Mouse (Mus musculus) hindbrain, embryonic 14.5 days (tissue): ENCODE measurements at regions not wholly inside any gene's neighbourhood (a gene's known extent, or its start where the extent isn't known, plus 50 kb on each side); places are given as distances from the start of the nearest gene placed in this dataset.

ENCODE experiments used
- ATAC-seq: fragments of 200-750 bp; cut with Nextera tagmentation; 2 replicates; pipeline ENCODE4 v1.8.0; 2017; ENCODE audit warnings: moderate number of reproducible peaks, mild to moderate bottlenecking, moderate TSS enrichment, moderate library complexity; ENCODE audit not compliant: low FRiP score
- DNase-seq: peaks from one replicate; pipeline ENCODE4 v3.0.0-alpha.2; 2015; ENCODE audit warnings: low spot score
- H3K27ac ChIP-seq: fragments of 300-500 bp; sonication (generic); 2 replicates; pipeline ENCODE4 v1.5.1; 2014; ENCODE audit warnings: mild to moderate bottlenecking, moderate library complexity
- H3K27me3 ChIP-seq: fragments of 300-500 bp; sonication (generic); 2 replicates; pipeline ENCODE4 v1.6.1; 2014; ENCODE audit warnings: mild to moderate bottlenecking, low read length, mixed read lengths; ENCODE audit not compliant: control insufficient read depth, insufficient read depth
- H3K36me3 ChIP-seq: fragments of 300-500 bp; sonication (generic); replicated peaks from 2 replicates; pipeline ENCODE4 v1.6.1; 2014; ENCODE audit not compliant: control insufficient read depth, insufficient read depth
- H3K4me1 ChIP-seq: fragments of 300-500 bp; sonication (generic); replicated peaks from 2 replicates; pipeline ENCODE4 v1.6.1; 2014; ENCODE audit warnings: antibody characterized with exemption, low read length, mixed read lengths; ENCODE audit not compliant: control insufficient read depth, insufficient read depth
- H3K4me2 ChIP-seq: fragments of 300-500 bp; sonication (generic); replicated peaks from 2 replicates; pipeline ENCODE4 v1.6.1; 2014; ENCODE audit warnings: mild to moderate bottlenecking, moderate library complexity
- H3K4me3 ChIP-seq: fragments of 300-500 bp; sonication (generic); replicated peaks from 2 replicates; pipeline ENCODE4 v1.5.1; 2014; ENCODE audit warnings: mild to moderate bottlenecking, low read length
- H3K9ac ChIP-seq: fragments of 300-500 bp; sonication (generic); 2 replicates; pipeline ENCODE4 v1.6.1; 2014
- H3K9me3 ChIP-seq: fragments of 300-500 bp; sonication (generic); 2 replicates; pipeline ENCODE4 v1.6.1; 2016; ENCODE audit warnings: low read length; ENCODE audit not compliant: control insufficient read depth
- WGBS: fragments of 180-500 bp; shearing (Covaris S2); extraction: QIAGEN DNeasy Blood & Tissue Kit; methylation state at CpG from one replicate; pipeline ENCODE4 v1.1.7; 2014; 5-methylcytosine and 5-hydroxymethylcytosine counted together

DNA sequence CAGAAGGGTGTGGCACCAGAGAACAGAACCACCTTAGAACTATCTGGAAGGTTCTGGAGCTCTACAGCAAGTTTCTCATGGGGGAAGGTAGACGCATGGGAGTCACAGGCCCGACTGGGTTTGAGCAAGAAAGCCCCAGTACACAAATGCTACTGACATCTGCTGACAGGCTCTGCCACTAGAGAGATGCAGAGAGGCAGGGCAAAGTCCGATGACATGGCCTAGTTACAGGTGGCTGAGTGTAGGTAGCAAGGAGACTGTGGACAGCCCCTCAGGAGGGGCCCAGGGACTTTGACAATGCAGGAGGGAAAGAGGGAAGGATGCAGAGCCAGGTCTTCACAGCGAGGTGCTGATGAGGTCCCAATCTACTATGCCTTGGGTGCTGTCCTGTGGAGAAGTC is 305.3 kb upstream of the Dio3 start:
- Histone ChIP-seq H3K4me3 (no peak overlapping the region), H3K4me2 (no peak overlapping the region), H3K27me3 (no peaks in the 10 kb centered on the region), H3K9ac (no peak overlapping the region), H3K27ac (no peak overlapping the region), H3K36me3 (no peaks in the 10 kb centered on the region), H3K4me1 (peaks cover 10% of the 10 kb centered on the region; the same call in 1 of the 2 replicates), H3K9me3 (no peaks in the 10 kb centered on the region)
- no peak for DNase-seq
- ATAC-seq = no peak
- WGBS = 93% methylated on average over 4 of the region's 4 CpGs

DNA sequence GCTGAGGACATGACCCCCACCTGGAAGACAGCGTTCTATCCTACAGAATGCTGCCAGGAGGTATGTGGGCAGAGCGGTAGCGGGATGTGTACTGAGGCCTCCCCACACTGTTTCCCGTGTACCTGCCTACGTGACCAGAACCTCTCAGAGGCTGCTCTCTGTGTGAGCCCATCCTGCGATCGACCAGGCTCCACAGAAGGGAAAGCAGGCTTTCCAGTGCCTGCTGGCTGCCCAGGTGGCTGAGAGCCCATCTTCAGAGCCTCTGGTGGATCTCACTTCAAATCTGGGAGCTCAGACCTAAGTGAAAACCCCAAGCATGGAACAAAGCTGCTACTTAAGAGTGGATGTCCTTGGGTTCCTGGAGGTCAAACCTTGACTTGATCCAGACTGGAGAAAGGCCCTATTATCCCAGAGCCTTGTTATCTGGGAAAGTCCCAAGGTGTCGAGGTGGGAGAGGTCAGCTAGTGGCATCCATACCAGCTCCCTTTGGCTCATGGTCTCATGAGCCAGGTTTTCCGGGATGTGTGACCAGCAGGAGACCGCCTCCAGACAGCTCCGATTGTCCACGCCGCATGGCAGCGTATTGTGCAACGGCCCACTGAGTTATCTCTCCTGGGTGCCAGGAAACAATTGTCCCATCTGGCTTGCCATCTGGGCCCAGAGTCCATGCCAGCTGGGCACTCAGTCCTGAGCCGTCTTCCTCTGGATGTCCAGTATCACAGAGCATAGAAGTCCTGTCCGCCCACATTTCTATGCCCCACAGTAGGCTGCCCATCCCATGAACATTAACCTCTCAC is 303.5 kb upstream of the Dio3 start:
- DNase-seq (peak; percentile 52), ATAC-seq (no peak)
- Histone ChIP-seq H3K36me3 (no peaks in the 10 kb centered on the region), H3K9me3 (no peaks in the 10 kb centered on the region), H3K27ac (no peak overlapping the region), H3K27me3 (no peaks in the 10 kb centered on the region), H3K4me3 (no peak overlapping the region), H3K4me1 (peaks cover 10% of the 10 kb centered on the region; the same call in 1 of the 2 replicates), H3K9ac (no peak overlapping the region), H3K4me2 (no peak overlapping the region)
- 58% methylated on average over 17 of the region's 17 CpGs for WGBS

DNA sequence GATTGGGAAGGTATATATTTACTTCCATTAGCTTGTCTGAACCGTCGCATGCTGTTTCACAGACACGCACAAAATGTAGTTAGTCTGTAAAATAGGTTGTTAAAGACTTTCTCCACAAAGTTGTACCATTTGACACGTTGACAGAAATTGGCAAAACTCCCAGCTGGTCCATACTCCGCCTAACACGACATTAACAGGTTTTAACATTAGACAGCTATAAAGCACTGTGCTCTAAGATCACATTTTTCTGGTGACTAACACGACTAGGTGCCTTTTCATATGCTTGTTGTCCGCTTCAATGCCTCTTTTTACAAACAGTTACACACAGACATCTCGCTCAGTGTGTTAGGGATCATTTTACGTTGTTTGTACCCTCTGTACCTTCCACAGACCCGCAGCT is 294.2 kb upstream of the Dio3 start:
- Histone ChIP-seq H3K9me3 (no peaks in the 10 kb centered on the region), H3K9ac (no peak overlapping the region), H3K4me1 (no peaks in the 10 kb centered on the region), H3K27ac (no peak overlapping the region), H3K36me3 (no peaks in the 10 kb centered on the region), H3K27me3 (no peaks in the 10 kb centered on the region), H3K4me2 (no peak overlapping the region), H3K4me3 (no peak overlapping the region)
- no peak for ATAC-seq
- DNase-seq = no peak
- WGBS = 82% methylated on average over 11 of the region's 11 CpGs

DNA sequence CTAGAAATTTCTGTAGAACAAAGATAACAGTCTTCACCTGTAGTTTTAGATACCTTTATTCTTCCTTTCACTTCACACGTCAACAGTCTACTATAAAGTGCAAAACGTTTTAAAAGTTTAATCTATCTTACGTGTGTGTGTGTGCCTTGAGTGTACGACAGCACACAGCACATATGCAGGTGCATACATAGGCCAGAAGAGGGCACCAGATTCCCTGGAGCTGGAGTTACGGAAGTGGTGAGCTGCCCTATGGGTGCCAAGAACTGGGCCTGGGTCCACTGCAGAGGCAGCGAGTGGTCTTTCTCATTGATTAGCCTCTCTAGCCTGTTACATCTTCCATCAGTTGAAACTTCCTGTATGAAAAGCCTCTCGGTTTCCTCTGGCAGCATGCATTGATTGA is 285.5 kb upstream of the Dio3 start:
- no peaks in the 10 kb centered on the region for H3K27me3 ChIP-seq
- no peaks in the 10 kb centered on the region for H3K9me3 ChIP-seq
- H3K4me1 ChIP-seq = no peaks in the 10 kb centered on the region
- 94% methylated on average over 7 of the region's 7 CpGs for WGBS
- ATAC-seq = no peak
- no peak overlapping the region for H3K9ac ChIP-seq
- H3K4me2 ChIP-seq = no peak overlapping the region
- H3K36me3 ChIP-seq = no peaks in the 10 kb centered on the region
- H3K27ac ChIP-seq = no peak overlapping the region
- H3K4me3 ChIP-seq = no peak overlapping the region
- DNase-seq = no peak

DNA sequence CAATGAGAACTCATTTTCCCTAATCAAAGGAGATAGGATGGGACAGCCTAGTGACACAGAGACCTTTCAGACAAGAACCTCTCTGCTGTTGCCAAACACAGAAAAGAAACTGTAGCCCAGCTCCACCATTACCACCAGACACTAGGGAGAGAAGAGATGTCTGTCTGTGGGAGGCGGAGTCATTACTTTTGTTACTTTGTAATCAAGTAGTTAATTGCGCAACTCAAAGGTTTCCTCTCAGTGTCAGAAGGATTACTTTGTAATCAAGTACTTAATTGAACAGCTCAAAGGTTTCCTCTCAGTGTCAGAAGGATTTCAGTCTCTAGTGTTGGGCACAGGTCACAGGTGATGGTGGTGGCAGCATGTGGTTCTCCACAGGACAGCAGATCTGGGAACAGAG is 276.2 kb upstream of the Dio3 start:
- H3K4me3 ChIP-seq = no peak overlapping the region
- H3K4me2 ChIP-seq = no peak overlapping the region
- no peak for ATAC-seq
- H3K9me3 ChIP-seq = no peaks in the 10 kb centered on the region
- H3K4me1 ChIP-seq = no peaks in the 10 kb centered on the region
- no peak overlapping the region for H3K27ac ChIP-seq
- 96% methylated on average over 2 of the region's 2 CpGs for WGBS
- no peak overlapping the region for H3K9ac ChIP-seq
- no peaks in the 10 kb centered on the region for H3K27me3 ChIP-seq
- DNase-seq = no peak
- no peaks in the 10 kb centered on the region for H3K36me3 ChIP-seq

DNA sequence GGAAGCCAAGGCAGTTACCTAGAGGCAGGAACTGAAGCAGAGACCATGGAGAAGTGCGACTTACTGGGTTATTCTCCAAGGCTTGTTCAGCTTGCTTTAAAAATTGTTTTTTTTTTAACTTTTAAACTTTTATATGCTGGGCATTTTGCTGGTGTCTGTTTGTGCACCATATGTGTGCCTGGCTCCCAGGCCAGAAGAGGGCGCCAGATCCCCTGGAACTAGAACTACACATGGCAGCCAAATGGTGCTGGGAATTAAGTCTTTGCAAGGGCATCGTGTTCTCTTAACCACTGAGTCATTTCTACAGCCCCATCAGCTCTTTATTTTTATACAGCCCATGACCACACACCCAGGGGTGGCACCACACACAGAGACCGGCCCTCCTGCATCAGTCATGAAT is 269.7 kb upstream of the Dio3 start:
- Histone ChIP-seq H3K27me3 (no peaks in the 10 kb centered on the region), H3K9me3 (no peaks in the 10 kb centered on the region), H3K9ac (no peak overlapping the region), H3K27ac (no peak overlapping the region), H3K4me1 (no peaks in the 10 kb centered on the region), H3K4me3 (no peak overlapping the region), H3K4me2 (no peak overlapping the region), H3K36me3 (no peaks in the 10 kb centered on the region)
- no peak for ATAC-seq
- 48% methylated on average over 4 of the region's 4 CpGs for WGBS
- no peak for DNase-seq

DNA sequence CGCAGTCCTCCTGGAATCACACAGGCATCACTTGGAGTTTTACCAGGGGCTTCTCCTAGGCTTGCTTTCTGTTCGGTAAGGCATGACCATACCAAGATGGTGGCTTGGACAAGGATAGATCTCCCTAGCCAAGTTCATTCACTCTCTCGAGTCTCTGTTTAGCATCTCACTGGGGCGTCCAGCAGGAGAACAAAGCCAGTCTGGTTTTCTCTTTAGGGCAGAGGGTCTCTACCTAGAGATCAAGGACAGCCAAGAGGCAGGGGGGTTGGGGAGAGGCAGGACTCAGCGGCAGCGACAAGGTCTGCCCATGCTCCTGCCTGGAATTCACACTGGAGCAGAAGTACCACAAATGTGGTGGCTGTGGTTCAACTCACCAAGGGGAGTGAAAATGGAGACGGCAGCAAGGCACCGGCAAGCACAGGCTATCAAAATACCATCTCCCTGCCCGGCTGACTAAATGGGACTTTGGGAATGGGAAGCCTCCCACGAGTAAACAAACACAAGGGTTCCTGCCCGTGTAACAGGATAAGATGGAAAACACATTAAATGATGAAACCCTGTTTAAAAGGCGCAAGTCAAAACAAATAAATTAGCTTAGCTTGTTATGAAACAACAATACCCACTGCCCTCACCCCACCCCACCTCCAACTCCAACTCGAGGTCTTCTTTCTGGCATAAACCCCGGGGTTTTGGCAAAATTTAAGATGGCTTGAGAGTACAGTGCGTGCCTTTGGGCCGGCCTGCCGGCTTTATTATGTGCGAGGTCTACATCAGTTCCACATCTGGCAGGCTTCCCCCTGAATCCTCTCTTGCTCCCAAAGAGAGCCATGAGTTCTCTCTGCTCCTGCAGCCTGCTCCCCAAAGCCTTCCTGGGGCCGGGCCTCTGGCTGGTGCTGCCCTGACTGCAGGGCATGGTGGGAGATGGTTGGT is 258.1 kb upstream of the Dio3 start:
- Histone ChIP-seq H3K9ac (no peak overlapping the region), H3K4me3 (no peak overlapping the region), H3K4me1 (peaks cover 3% of the 10 kb centered on the region), H3K9me3 (no peaks in the 10 kb centered on the region), H3K27me3 (0 out of 2 replicates have a peak, but pooled peaks cover 3% of the 10 kb centered on the region), H3K27ac (no peak overlapping the region), H3K4me2 (no peak overlapping the region), H3K36me3 (no peaks in the 10 kb centered on the region)
- no peak for ATAC-seq
- DNase-seq = no peak
- WGBS = 70% methylated on average over 19 of the region's 19 CpGs

DNA sequence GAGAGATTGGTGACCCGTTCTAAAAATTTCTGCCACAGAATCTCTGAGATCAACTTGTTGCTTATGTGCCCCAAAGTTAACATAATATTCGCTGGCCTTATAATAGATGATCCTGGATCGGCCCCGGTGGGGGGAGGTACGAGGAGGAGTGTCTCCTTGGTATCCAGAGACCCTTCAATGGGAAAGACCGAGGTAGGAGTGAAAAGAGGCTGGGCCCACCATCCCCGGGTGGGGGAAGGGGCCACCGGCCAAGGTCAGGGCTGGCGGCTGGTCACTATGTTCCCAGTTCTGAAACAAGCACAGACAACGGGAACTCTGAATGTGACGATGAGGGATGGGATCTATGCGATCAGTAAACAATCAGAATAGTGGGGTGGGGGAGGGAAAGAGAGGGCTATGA is 257.2 kb upstream of the Dio3 start:
- Histone ChIP-seq H3K9me3 (no peaks in the 10 kb centered on the region), H3K4me1 (peaks cover 12% of the 10 kb centered on the region), H3K4me3 (no peak overlapping the region), H3K9ac (no peak overlapping the region), H3K27ac (no peak overlapping the region), H3K27me3 (0 out of 2 replicates have a peak, but pooled peaks cover 3% of the 10 kb centered on the region), H3K4me2 (no peak overlapping the region), H3K36me3 (no peaks in the 10 kb centered on the region)
- WGBS = 82% methylated on average over 12 of the region's 12 CpGs
- ATAC-seq = no peak
- no peak for DNase-seq

DNA sequence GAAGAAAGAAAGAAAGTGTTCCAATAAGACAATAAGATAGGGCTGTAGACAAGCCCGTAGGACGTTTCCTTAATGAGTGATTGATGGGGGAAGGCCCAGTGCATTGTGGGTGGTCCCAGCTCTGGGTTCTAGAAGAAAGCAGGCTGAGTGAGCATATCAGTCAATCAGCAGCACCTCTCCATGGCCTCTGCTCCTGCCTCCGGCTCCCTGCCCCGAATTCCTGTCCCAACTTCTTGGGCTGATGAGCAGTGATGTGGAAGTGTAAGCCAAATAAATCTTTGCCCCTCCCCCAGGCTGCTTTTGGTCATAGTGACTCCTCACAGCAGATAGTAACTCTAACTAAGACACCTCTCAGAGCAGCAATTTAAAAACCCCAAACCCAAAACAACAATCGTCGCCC is 256.2 kb upstream of the Dio3 start:
- Histone ChIP-seq H3K36me3 (no peaks in the 10 kb centered on the region), H3K4me2 (no peak overlapping the region), H3K4me1 (peaks cover 14% of the 10 kb centered on the region), H3K27me3 (0 out of 2 replicates have a peak, but pooled peaks cover 3% of the 10 kb centered on the region), H3K27ac (no peak overlapping the region), H3K9ac (no peak overlapping the region), H3K4me3 (no peak overlapping the region), H3K9me3 (no peaks in the 10 kb centered on the region)
- 62% methylated on average over 6 of the region's 6 CpGs for WGBS
- DNase-seq (no peak), ATAC-seq (no peak)
